Mouse (Mus musculus): Measurements from ENCODE around the gene Nelfcd. TPM values are rescaled to one million over a fixed set of nuclear protein-coding genes. Genes with fewer than 3 reads are reported as not detected.

Gene Nelfcd
- 37.7 and 44.9 TPM in 2 replicates for polyA plus RNA-seq (2012; rRNA removed)

- WGBS, result under 1% methylated on average over 40 of the region's 40 CpGs
- TF ChIP-seq POLR2A (IDR thresholded peaks at IDR 0.05; ENCODE audit: borderline replicate concordance, extremely low read depth, low read depth, low read length), result peak; percentile 40; the same call in 1 of the 2 replicates
- TF ChIP-seq CTCF (IDR thresholded peaks at IDR 0.05; ENCODE audit: insufficient read depth, low read length), result no peak
- DNase-seq, result peak; percentile 91
- H3K4me1 ChIP-seq (ENCODE audit: control insufficient read depth, insufficient read depth, low read length), result no peaks in the 10 kb centered on the region
- H3K4me3 ChIP-seq (replicated peaks; ENCODE audit: extremely low read depth, low read depth, low read length), result peak within 1 kb of the TSS; percentile 93
Observed at GRCm38 (mm10) chr2:174415731-174416310, at the start of gene Nelfcd. Gene Nelfcd (plus strand): TSS chr2:174415804.

GRCm38 (mm10) chr2:174366571-174366970, 49.0 kb upstream of the Nelfcd start:
- 82% methylated on average over 10 of the region's 10 CpGs for WGBS
- Histone ChIP-seq H3K4me3 (replicated peaks; ENCODE audit: extremely low read depth, low read depth, low read length) (no peak overlapping the region), H3K4me1 (ENCODE audit: control insufficient read depth, insufficient read depth, low read length) (no peaks in the 10 kb centered on the region)
- DNase-seq, result no peak
- TF ChIP-seq POLR2A (IDR thresholded peaks at IDR 0.05; ENCODE audit: borderline replicate concordance, extremely low read depth, low read depth, low read length) (no peak), CTCF (IDR thresholded peaks at IDR 0.05; ENCODE audit: insufficient read depth, low read length) (no peak)

GRCm38 (mm10) chr2:174381021-174381420, 34.6 kb upstream of the Nelfcd start:
- H3K4me3 ChIP-seq (replicated peaks; ENCODE audit: extremely low read depth, low read depth, low read length), result no peak overlapping the region

DNA sequence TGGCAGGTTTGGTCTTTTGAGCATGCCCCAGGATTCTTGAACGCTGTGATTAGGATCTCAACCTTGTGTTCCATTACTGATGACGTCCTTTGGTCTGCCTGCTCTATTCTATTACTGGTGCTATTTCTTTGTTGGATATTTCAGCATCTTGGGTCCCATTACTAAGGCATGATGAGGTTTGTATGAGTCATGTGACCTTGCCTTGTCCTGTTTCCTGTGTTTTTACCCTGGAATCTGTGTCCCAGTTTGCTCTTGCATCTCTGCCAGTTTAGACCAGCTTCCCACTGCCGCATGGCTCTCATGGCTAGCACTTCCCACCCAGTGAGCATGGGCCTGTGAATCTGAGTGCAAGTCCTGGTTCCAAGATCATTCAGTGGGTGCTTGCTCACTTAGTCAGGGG, 23.7 kb upstream of the Nelfcd start:
- Histone ChIP-seq H3K4me1 (ENCODE audit: control insufficient read depth, insufficient read depth, low read length) (no peaks in the 10 kb centered on the region), H3K4me3 (replicated peaks; ENCODE audit: extremely low read depth, low read depth, low read length) (no peak overlapping the region)
- DNase-seq, result no peak
- WGBS, result 85% methylated on average over 3 of the region's 3 CpGs
- no peak for TF ChIP-seq POLR2A (IDR thresholded peaks at IDR 0.05; ENCODE audit: borderline replicate concordance, extremely low read depth, low read depth, low read length)
- TF ChIP-seq CTCF (IDR thresholded peaks at IDR 0.05; ENCODE audit: insufficient read depth, low read length), result no peak

More at GRCm38 (mm10) chr2:174381021-174381420, 34.6 kb upstream of the Nelfcd start:
- no peaks in the 10 kb centered on the region for H3K4me1 ChIP-seq (ENCODE audit: control insufficient read depth, insufficient read depth, low read length)
- 90% methylated on average over 9 of the region's 9 CpGs for WGBS
- no peak for TF ChIP-seq POLR2A (IDR thresholded peaks at IDR 0.05; ENCODE audit: borderline replicate concordance, extremely low read depth, low read depth, low read length)
- TF ChIP-seq CTCF (IDR thresholded peaks at IDR 0.05; ENCODE audit: insufficient read depth, low read length), result no peak
- DNase-seq, result no peak

DNA sequence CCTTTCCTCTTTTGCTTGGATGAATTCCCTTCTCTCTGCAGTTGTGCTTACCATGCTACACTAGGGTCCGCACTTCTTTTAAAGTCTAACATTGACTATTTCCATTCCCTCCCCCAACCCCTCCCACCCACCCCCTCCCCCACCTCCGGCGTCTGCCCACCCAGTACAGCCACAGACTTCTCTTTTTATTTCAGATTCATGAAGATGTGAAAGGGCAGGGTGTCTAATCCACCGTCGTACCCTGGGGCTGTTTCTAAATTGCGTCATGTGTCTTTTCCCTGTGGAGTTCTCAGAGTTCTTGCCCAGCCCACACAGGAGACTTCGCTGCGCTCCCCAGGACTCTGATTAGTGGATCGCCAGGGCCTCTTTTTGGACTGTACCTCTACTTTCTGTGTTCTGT, 23.1 kb upstream of the Nelfcd start:
- no peak for TF ChIP-seq CTCF (IDR thresholded peaks at IDR 0.05; ENCODE audit: insufficient read depth, low read length)
- TF ChIP-seq POLR2A (IDR thresholded peaks at IDR 0.05; ENCODE audit: borderline replicate concordance, extremely low read depth, low read depth, low read length), result no peak
- WGBS, result 78% methylated on average over 9 of the region's 9 CpGs
- no peaks in the 10 kb centered on the region for H3K4me1 ChIP-seq (ENCODE audit: control insufficient read depth, insufficient read depth, low read length)
- H3K4me3 ChIP-seq (replicated peaks; ENCODE audit: extremely low read depth, low read depth, low read length), result no peak overlapping the region
- no peak for DNase-seq

- no peak for DNase-seq
- no peaks in the 10 kb centered on the region for H3K4me1 ChIP-seq (ENCODE audit: control insufficient read depth, insufficient read depth, low read length)
- TF ChIP-seq POLR2A (IDR thresholded peaks at IDR 0.05; ENCODE audit: borderline replicate concordance, extremely low read depth, low read depth, low read length) (no peak), CTCF (IDR thresholded peaks at IDR 0.05; ENCODE audit: insufficient read depth, low read length) (no peak)
Observed at GRCm38 (mm10) chr2:174393383-174393782, 22.2 kb upstream of the Nelfcd start.

DNA sequence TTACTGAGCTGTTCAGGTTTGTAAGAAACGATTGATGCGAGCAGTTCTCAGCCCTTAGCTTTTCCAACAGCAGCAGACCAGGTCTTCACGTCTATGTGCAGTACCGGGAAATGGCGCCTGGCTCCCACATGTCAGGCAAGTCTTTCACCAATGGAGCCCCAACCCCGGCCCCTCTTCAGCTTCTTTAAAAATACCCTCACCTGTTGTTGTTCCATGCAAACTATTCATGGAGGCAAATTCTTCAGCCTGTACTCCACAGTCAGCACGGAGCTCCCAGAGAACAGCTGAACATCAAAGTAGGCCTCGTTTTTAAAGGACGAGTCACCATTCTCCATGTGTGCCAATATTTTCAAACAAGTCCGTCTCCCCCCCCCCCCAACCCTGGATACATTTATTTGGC, 19.0 kb upstream of the Nelfcd start:
- DNase-seq, result no peak
- TF ChIP-seq CTCF (IDR thresholded peaks at IDR 0.05; ENCODE audit: insufficient read depth, low read length), result no peak
- TF ChIP-seq POLR2A (IDR thresholded peaks at IDR 0.05; ENCODE audit: borderline replicate concordance, extremely low read depth, low read depth, low read length), result no peak
- Histone ChIP-seq H3K4me3 (replicated peaks; ENCODE audit: extremely low read depth, low read depth, low read length) (no peak overlapping the region), H3K4me1 (ENCODE audit: control insufficient read depth, insufficient read depth, low read length) (no peaks in the 10 kb centered on the region)
- 79% methylated on average over 10 of the region's 10 CpGs for WGBS

More at GRCm38 (mm10) chr2:174393383-174393782, 22.2 kb upstream of the Nelfcd start:
- 67% methylated on average over 5 of the region's 5 CpGs for WGBS
- H3K4me3 ChIP-seq (replicated peaks; ENCODE audit: extremely low read depth, low read depth, low read length), result no peak overlapping the region

DNA sequence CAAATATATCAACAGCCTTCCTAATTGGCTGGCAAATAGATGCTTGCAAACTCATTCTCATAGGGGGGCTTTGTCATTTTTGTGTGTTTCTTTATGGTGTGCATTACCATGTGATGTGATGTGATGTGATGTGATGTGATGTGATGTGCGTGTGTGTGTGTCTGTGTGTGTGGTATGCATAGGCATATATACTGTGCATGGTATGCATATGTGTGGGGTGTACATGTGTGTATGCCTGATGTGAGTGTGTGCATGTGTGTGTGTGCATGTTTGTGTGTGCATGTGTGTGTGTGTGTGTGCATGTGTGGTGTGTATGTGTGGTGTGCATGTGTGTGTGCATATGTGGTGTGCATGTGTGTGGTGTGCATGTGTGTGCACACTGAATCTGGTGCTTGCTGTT, 18.5 kb upstream of the Nelfcd start:
- DNase-seq, result no peak
- TF ChIP-seq CTCF (IDR thresholded peaks at IDR 0.05; ENCODE audit: insufficient read depth, low read length), result no peak
- TF ChIP-seq POLR2A (IDR thresholded peaks at IDR 0.05; ENCODE audit: borderline replicate concordance, extremely low read depth, low read depth, low read length), result no peak
- 100% methylated on average over 1 of the region's 1 CpGs for WGBS
- Histone ChIP-seq H3K4me1 (ENCODE audit: control insufficient read depth, insufficient read depth, low read length) (no peaks in the 10 kb centered on the region), H3K4me3 (replicated peaks; ENCODE audit: extremely low read depth, low read depth, low read length) (no peak overlapping the region)

DNA sequence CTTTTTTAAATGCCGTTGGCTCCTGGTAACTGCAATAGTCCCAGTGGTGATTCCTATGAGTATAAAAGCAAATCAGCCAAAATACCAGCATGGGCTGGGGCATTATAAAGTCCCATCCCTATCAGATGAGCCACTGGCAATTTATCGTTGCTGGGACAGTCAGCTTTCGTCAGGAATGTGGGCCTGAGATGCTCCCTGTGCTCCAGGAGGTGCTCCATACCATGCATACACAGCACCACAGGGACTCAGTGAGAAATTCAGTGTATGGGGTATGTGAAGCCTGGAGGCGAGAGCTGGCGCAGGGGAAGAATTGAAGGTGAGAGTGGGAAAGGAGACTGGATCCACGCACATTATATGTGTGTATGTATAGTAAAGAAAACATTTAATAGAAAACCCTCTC, 17.7 kb upstream of the Nelfcd start:
- Histone ChIP-seq H3K4me1 (ENCODE audit: control insufficient read depth, insufficient read depth, low read length) (no peaks in the 10 kb centered on the region), H3K4me3 (replicated peaks; ENCODE audit: extremely low read depth, low read depth, low read length) (no peak overlapping the region)
- no peak for DNase-seq
- 88% methylated on average over 6 of the region's 6 CpGs for WGBS
- no peak for TF ChIP-seq POLR2A (IDR thresholded peaks at IDR 0.05; ENCODE audit: borderline replicate concordance, extremely low read depth, low read depth, low read length)
- no peak for TF ChIP-seq CTCF (IDR thresholded peaks at IDR 0.05; ENCODE audit: insufficient read depth, low read length)

DNA sequence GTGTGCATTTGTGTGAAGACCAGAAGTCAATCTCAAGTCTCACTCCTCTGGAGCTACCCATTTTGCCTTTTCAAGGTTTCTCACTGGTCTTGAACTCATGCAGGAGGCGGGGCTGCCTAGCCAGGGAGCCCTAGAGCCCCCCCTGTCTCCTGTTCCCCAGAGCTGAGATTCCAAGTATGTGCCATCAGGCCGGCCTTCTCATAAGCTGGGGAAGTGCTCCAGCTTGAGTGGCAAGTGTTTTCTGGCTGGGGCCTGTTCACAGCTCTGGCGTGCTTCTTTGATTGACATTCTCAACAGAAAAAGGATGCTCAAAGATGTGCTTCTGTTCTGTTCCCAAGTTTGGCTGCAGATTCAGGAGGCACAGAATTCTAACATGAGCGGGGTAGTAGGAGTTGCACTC, 15.2 kb upstream of the Nelfcd start:
- DNase-seq, result no peak
- WGBS, result 79% methylated on average over 4 of the region's 4 CpGs
- Histone ChIP-seq H3K4me1 (ENCODE audit: control insufficient read depth, insufficient read depth, low read length) (no peaks in the 10 kb centered on the region), H3K4me3 (replicated peaks; ENCODE audit: extremely low read depth, low read depth, low read length) (no peak overlapping the region)
- TF ChIP-seq CTCF (IDR thresholded peaks at IDR 0.05; ENCODE audit: insufficient read depth, low read length), result no peak
- TF ChIP-seq POLR2A (IDR thresholded peaks at IDR 0.05; ENCODE audit: borderline replicate concordance, extremely low read depth, low read depth, low read length), result no peak
